Mouse (Mus musculus): ENCODE results near the gene Usp17la. TPM values are rescaled to one million over a fixed set of nuclear protein-coding genes. Genes with fewer than 3 reads are reported as not detected.

The Usp17la gene
- polyA plus RNA-seq, 1 experiment from 2014 or later, result not detected

Other genes starting within 250 kb of the Usp17la start
- not detected in 2 replicates for gene Olfr656, start 243.1 kb upstream of the Usp17la start, polyA plus RNA-seq (2015; fragmentation: Nextera tagmentation; extraction: Ambion mirVana)
- not detected in 2 replicates for gene Olfr657, start 232.2 kb upstream of the Usp17la start, polyA plus RNA-seq (2015; fragmentation: Nextera tagmentation; extraction: Ambion mirVana)
- not detected in 2 replicates for gene Olfr658, start 209.7 kb upstream of the Usp17la start, polyA plus RNA-seq (2015; fragmentation: Nextera tagmentation; extraction: Ambion mirVana)
- not detected in 2 replicates for gene Olfr659, start 190.3 kb upstream of the Usp17la start, polyA plus RNA-seq (2015; fragmentation: Nextera tagmentation; extraction: Ambion mirVana)
- gene Olfr661, start 170.5 kb upstream of the Usp17la start, polyA plus RNA-seq (2015; fragmentation: Nextera tagmentation; extraction: Ambion mirVana), result not detected in 2 replicates
- gene Usp17le, start 79.5 kb upstream of the Usp17la start, polyA plus RNA-seq (2015; fragmentation: Nextera tagmentation; extraction: Ambion mirVana), result not detected in 2 replicates
- not detected in 2 replicates for gene Usp17lb, start 14.4 kb upstream of the Usp17la start, polyA plus RNA-seq (2015; fragmentation: Nextera tagmentation; extraction: Ambion mirVana)
- gene Olfr665, start 21.0 kb downstream of the Usp17la start, polyA plus RNA-seq (2015; fragmentation: Nextera tagmentation; extraction: Ambion mirVana), result not detected in 2 replicates
- not detected in 2 replicates for gene Olfr666, start 38.9 kb downstream of the Usp17la start, polyA plus RNA-seq (2015; fragmentation: Nextera tagmentation; extraction: Ambion mirVana)
- gene Olfr667, start 64.5 kb downstream of the Usp17la start, polyA plus RNA-seq (2015; fragmentation: Nextera tagmentation; extraction: Ambion mirVana), result not detected in 2 replicates
- gene Olfr668, start 71.0 kb downstream of the Usp17la start, polyA plus RNA-seq (2015; fragmentation: Nextera tagmentation; extraction: Ambion mirVana), result not detected in 2 replicates
- not detected in 2 replicates for gene Olfr669, start 77.2 kb downstream of the Usp17la start, polyA plus RNA-seq (2015; fragmentation: Nextera tagmentation; extraction: Ambion mirVana)
- gene Olfr670, start 105.6 kb downstream of the Usp17la start, polyA plus RNA-seq (2015; fragmentation: Nextera tagmentation; extraction: Ambion mirVana), result not detected in 2 replicates
- not detected in 2 replicates for gene Olfr671, start 122.1 kb downstream of the Usp17la start, polyA plus RNA-seq (2015; fragmentation: Nextera tagmentation; extraction: Ambion mirVana)
- gene Olfr672, start 145.0 kb downstream of the Usp17la start, polyA plus RNA-seq (2015; fragmentation: Nextera tagmentation; extraction: Ambion mirVana), result not detected in 2 replicates
- not detected in 2 replicates for gene Olfr675, start 171.5 kb downstream of the Usp17la start, polyA plus RNA-seq (2015; fragmentation: Nextera tagmentation; extraction: Ambion mirVana)
- gene Olfr676, start 175.7 kb downstream of the Usp17la start, polyA plus RNA-seq (2015; fragmentation: Nextera tagmentation; extraction: Ambion mirVana), result not detected in 2 replicates
- not detected in 2 replicates for gene Olfr677, start 194.4 kb downstream of the Usp17la start, polyA plus RNA-seq (2015; fragmentation: Nextera tagmentation; extraction: Ambion mirVana)
- gene Olfr678, start 207.5 kb downstream of the Usp17la start, polyA plus RNA-seq (2015; fragmentation: Nextera tagmentation; extraction: Ambion mirVana), result not detected in 2 replicates
- not detected in 2 replicates for gene Olfr679, start 224.2 kb downstream of the Usp17la start, polyA plus RNA-seq (2015; fragmentation: Nextera tagmentation; extraction: Ambion mirVana)
- not detected in 2 replicates for gene Olfr680-ps1, start 235.8 kb downstream of the Usp17la start, polyA plus RNA-seq (2015; fragmentation: Nextera tagmentation; extraction: Ambion mirVana)

Data from stomach, embryonic 15.5 days (tissue).